In the genomic region with DNA sequence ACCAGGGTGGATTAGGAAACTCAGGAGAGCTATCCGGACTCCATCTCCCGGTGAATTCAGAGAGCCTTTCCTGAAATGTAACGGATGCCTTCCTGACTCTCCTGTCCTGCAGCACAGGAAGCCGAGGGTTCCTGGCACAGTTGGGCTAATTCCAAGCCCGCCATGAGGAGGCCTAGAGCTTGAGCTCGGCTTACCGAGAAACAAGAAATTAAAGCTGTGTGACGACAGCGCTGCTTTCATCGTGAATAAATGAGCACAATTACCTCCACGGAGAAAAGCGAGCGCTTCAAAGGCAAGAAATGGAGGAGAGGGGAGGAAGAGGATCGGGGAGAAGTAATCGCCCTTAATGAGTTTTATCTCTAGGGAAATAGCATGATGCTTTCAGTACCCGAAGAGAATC, we compare ENCODE assay signal across 11 mouse cellular contexts. TPM values are rescaled to one million over a fixed set of nuclear protein-coding genes. Genes with fewer than 3 reads are reported as not detected.
DNase-seq lines count a peak whose midpoint lies in the region; ATAC-seq and TF ChIP-seq lines count a peak whose summit lies in the region.
"Had no signal": no experiment of that assay in that cellular context is flagged by ENCODE, and none has a peak within 500 bp of the region (broad histone marks: within the 10 kb centered on the region; RNA-seq: fewer than 3 reads in every experiment).

No protein-coding gene starts in this region.

- TF ChIP-seq POLR2A in brain, embryonic 14.5 days (IDR thresholded peaks at IDR 0.05; ENCODE audit: borderline replicate concordance, extremely low read depth, insufficient read depth, insufficient read length, poor library complexity, severe bottlenecking): no peak

- no peak for ATAC-seq in heart, embryonic 13.5 days (ENCODE audit: extremely low read depth, insufficient number of reproducible peaks, low FRiP score, low TSS enrichment)
- ATAC-seq in forebrain, embryonic 12.5 days (ENCODE audit: low FRiP score): no peak
- ATAC-seq in intestine, postnatal 0 days: no peak

- DNase-seq in heart, adult 11 months: no peak
- peak; percentile 88 for DNase-seq in brain, embryonic 14.5 days (ENCODE audit: low read depth)
- peak; percentile 46 to 60 for DNase-seq in kidney, postnatal 36 days
- DNase-seq in gastrocnemius, adult 18-20 months (ENCODE audit: low spot score): no peak
- DNase-seq: layer of hippocampus, adult 9-11 months had no signal

- no peak overlapping the region for H3K9ac ChIP-seq in heart, embryonic 13.5 days
- H3K9ac ChIP-seq in forebrain, embryonic 12.5 days: no peak overlapping the region; the same call in 1 of the 2 replicates
- no peak overlapping the region for H3K9ac ChIP-seq in intestine, postnatal 0 days (ENCODE audit: low read depth, low read length)
- H3K9ac ChIP-seq: heart, embryonic 12.5 days; liver, embryonic 15.5 days had no signal

- H3K36me3 ChIP-seq in heart, embryonic 13.5 days: no peaks in the 10 kb centered on the region
- H3K36me3 ChIP-seq in forebrain, embryonic 12.5 days (replicated peaks): peaks cover 3% of the 10 kb centered on the region; the same call in 1 of the 2 replicates
- no peaks in the 10 kb centered on the region for H3K36me3 ChIP-seq in intestine, postnatal 0 days (ENCODE audit: control insufficient read depth, insufficient read depth)
- H3K36me3 ChIP-seq: heart, embryonic 12.5 days; liver, embryonic 15.5 days had no signal

- TF ChIP-seq CTCF in brain, embryonic 14.5 days (IDR thresholded peaks at IDR 0.05; ENCODE audit: borderline replicate concordance, extremely low read depth, insufficient read depth, insufficient read length): no peak
- no peak for TF ChIP-seq CTCF in intestine, postnatal 0 days (IDR thresholded peaks at IDR 0.05; ENCODE audit: low read depth)

- no peak overlapping the region for H3K4me3 ChIP-seq in heart, embryonic 13.5 days
- H3K4me3 ChIP-seq in forebrain, embryonic 12.5 days (replicated peaks): no peak overlapping the region
- H3K4me3 ChIP-seq in intestine, postnatal 0 days (ENCODE audit: low read depth, low read length): no peak overlapping the region
- H3K4me3 ChIP-seq: heart, embryonic 12.5 days; liver, embryonic 15.5 days; myocyte had no signal

- H3K9me3 ChIP-seq in heart, embryonic 13.5 days: no peaks in the 10 kb centered on the region
- no peaks in the 10 kb centered on the region for H3K9me3 ChIP-seq in forebrain, embryonic 12.5 days
- H3K9me3 ChIP-seq in intestine, postnatal 0 days (ENCODE audit: control insufficient read depth): no peaks in the 10 kb centered on the region
- H3K9me3 ChIP-seq: heart, embryonic 12.5 days; liver, embryonic 15.5 days had no signal

- 0 out of 2 replicates have a peak overlapping the region, but pooled peaks have one; percentile 8 for H3K27ac ChIP-seq in heart, embryonic 13.5 days (replicated peaks)
- H3K27ac ChIP-seq in forebrain, embryonic 12.5 days: peak overlapping the region; percentile 82
- no peak overlapping the region for H3K27ac ChIP-seq in intestine, postnatal 0 days (ENCODE audit: low read depth, low read length)
- H3K27ac ChIP-seq: liver, embryonic 15.5 days had no signal

- H3K4me1 ChIP-seq in heart, embryonic 13.5 days: peaks cover 44% of the 10 kb centered on the region
- peaks cover 43% of the 10 kb centered on the region for H3K4me1 ChIP-seq in forebrain, embryonic 12.5 days
- no peaks in the 10 kb centered on the region for H3K4me1 ChIP-seq in intestine, postnatal 0 days (replicated peaks; ENCODE audit: control insufficient read depth, insufficient read depth, low read length)
- H3K4me1 ChIP-seq: liver, embryonic 15.5 days had no signal

- H3K27me3 ChIP-seq in heart, embryonic 13.5 days (replicated peaks): no peaks in the 10 kb centered on the region; the same call in 1 of the 2 replicates
- H3K27me3 ChIP-seq in forebrain, embryonic 12.5 days: no peaks in the 10 kb centered on the region
- H3K27me3 ChIP-seq in intestine, postnatal 0 days (replicated peaks; ENCODE audit: control insufficient read depth, insufficient read depth, low read length): peaks cover 3% of the 10 kb centered on the region; the same call in 1 of the 2 replicates
- H3K27me3 ChIP-seq: heart, embryonic 12.5 days had no signal

- H3K4me2 ChIP-seq in heart, embryonic 13.5 days: no peak overlapping the region
- peak overlapping the region; percentile 19 for H3K4me2 ChIP-seq in forebrain, embryonic 12.5 days
- H3K4me2 ChIP-seq in intestine, postnatal 0 days (replicated peaks; ENCODE audit: low read depth): no peak overlapping the region
- H3K4me2 ChIP-seq: heart, embryonic 12.5 days; liver, embryonic 15.5 days had no signal

- WGBS in heart, embryonic 13.5 days: 60% methylated on average over 16 of the region's 16 CpGs
- 38% methylated on average over 16 of the region's 16 CpGs for whole genome bisulfite sequencing in forebrain, embryonic 12.5 days
- WGBS in intestine, postnatal 0 days: 64% methylated on average over 16 of the region's 16 CpGs

RNA-seq across cellular contexts. Expression of gene Celsr1, which starts 57.8 kb away (rescaled TPM):
- polyA plus RNA-seq in heart, embryonic 13.5 days (2015; fragmentation: Nextera tagmentation; extraction: Ambion mirVana): 1.3 and 1.4 TPM in 2 replicates
- 17.6 and 21.3 TPM in 2 replicates for polyA plus RNA-seq in brain, embryonic 14.5 days (2012; rRNA removed)
- 7.3 and 7.9 TPM in 2 replicates for polyA plus RNA-seq in forebrain, embryonic 12.5 days (2016; fragmentation: Nextera tagmentation; extraction: Ambion mirVana)
- total RNA-seq in gastrocnemius, adult 18-20 months (2021): under 1 TPM; 0.24 to 0.32 TPM
- polyA plus RNA-seq in intestine, postnatal 0 days (2015; fragmentation: Nextera tagmentation; extraction: Ambion mirVana): 0.33 and 0.39 TPM in 2 replicates

Comparison
In these comparisons a context has a peak if more than half of its experiments do, and no peak if none do; other contexts are left out.
1. DNase-seq: peak in brain, embryonic 14.5 days (single experiment) and kidney, postnatal 36 days (2 of 2); none in heart, adult 11 months (single experiment) and gastrocnemius, adult 18-20 months (single experiment).